Mouse (Mus musculus) kidney, postnatal 0 days (tissue): Measurements from ENCODE around the gene Acr. TPM values are rescaled to one million over a fixed set of nuclear protein-coding genes. Genes with fewer than 3 reads are reported as not detected.
A peak's percentile ranks its signal among the peaks of the same experiment; 100 is the strongest.

Experiments
- ATAC-seq: fragments of 200-750 bp; cut with Nextera tagmentation; replicated peaks from 2 replicates; pipeline ENCODE4 v1.8.0; 2017; ENCODE audit warnings: low read depth, moderate number of reproducible peaks, moderate TSS enrichment, moderate library complexity; ENCODE audit not compliant: low FRiP score
- DNase-seq: peaks from one replicate; pipeline ENCODE4 v3.0.0-alpha.2; 2016; ENCODE audit warnings: low spot score
- H3K27ac ChIP-seq: fragments of 300-500 bp; sonication (generic); 2 replicates; pipeline ENCODE4 v1.5.1; 2014; ENCODE audit warnings: mild to moderate bottlenecking
- H3K27me3 ChIP-seq: fragments of 300-500 bp; sonication (generic); 2 replicates; pipeline ENCODE4 v1.6.1; 2014; ENCODE audit warnings: low read length, mixed read lengths; ENCODE audit not compliant: insufficient read depth
- H3K36me3 ChIP-seq: fragments of 300-500 bp; sonication (generic); 2 replicates; pipeline ENCODE4 v1.6.1; 2014; ENCODE audit warnings: low read length, mixed read lengths; ENCODE audit not compliant: insufficient read depth
- H3K4me1 ChIP-seq: fragments of 300-500 bp; sonication (generic); replicated peaks from 2 replicates; pipeline ENCODE4 v1.6.1; 2014; ENCODE audit warnings: antibody characterized with exemption, low read length, mixed read lengths; ENCODE audit not compliant: insufficient read depth
- H3K4me2 ChIP-seq: fragments of 300-500 bp; sonication (generic); 2 replicates; pipeline ENCODE4 v1.6.1; 2014; ENCODE audit warnings: mild to moderate bottlenecking, low read length, moderate library complexity, mixed read lengths
- H3K4me3 ChIP-seq: fragments of 300-500 bp; sonication (generic); replicated peaks from 2 replicates; pipeline ENCODE4 v1.5.1; 2014; ENCODE audit warnings: low read depth, low read length
- H3K9ac ChIP-seq: fragments of 300-500 bp; sonication (generic); 2 replicates; pipeline ENCODE4 v1.6.1; 2014; ENCODE audit warnings: low read depth, low read length
- H3K9me3 ChIP-seq: fragments of 300-500 bp; sonication (generic); replicated peaks from 2 replicates; pipeline ENCODE4 v1.6.1; 2016; ENCODE audit warnings: low read length, inconsistent platforms, mixed read lengths
- CTCF ChIP-seq: IDR thresholded peaks from 2 replicates; pipeline ENCODE4 v1.5.1; 2016; ENCODE audit warnings: antibody characterized with exemption, low read depth, mild to moderate bottlenecking, moderate library complexity
- WGBS: fragments of 180-500 bp; shearing (Covaris S2); extraction: QIAGEN DNeasy Blood & Tissue Kit; methylation state at CpG from one replicate; pipeline ENCODE4 v1.1.7; 2014; 5-methylcytosine and 5-hydroxymethylcytosine counted together
- polyA plus RNA-seq: library from polyadenylated mRNA; unstranded; fragments of >200 nt; fragmentation: Nextera tagmentation; extraction: Ambion mirVana; gene quantifications from 2 replicates; pipeline ENCODE4 v1.2.1, GENCODE M21; 2015

Gene Acr
- not detected in 2 replicates for polyA plus RNA-seq

GRCm38 (mm10) chr15:89568114-89568513, at the start of gene Acr:
Gene Acr, plus strand, starts transcription at chr15:89568326.
- H3K4me3 ChIP-seq = no peak within 1 kb of the TSS
- H3K27me3 ChIP-seq = no peaks in the 10 kb centered on the region
- H3K9ac ChIP-seq = no peak within 1 kb of the TSS
- DNase-seq (no peak), ATAC-seq (peak; percentile 36; the same call in 1 of the 2 replicates)
- no peaks in the 10 kb centered on the region for H3K36me3 ChIP-seq
- 70% methylated on average over 6 of the region's 6 CpGs for WGBS
- H3K9me3 ChIP-seq = no peaks in the 10 kb centered on the region
- no peak for TF ChIP-seq CTCF
- no peak within 1 kb of the TSS for H3K4me2 ChIP-seq
- H3K27ac ChIP-seq = no peak within 1 kb of the TSS
- H3K4me1 ChIP-seq = no peaks in the 10 kb centered on the region

GRCm38 (mm10) chr15:89521951-89522350, 46.2 kb upstream of the Acr start:
- peaks cover 14% of the 10 kb centered on the region; the same call in 1 of the 2 replicates for H3K27me3 ChIP-seq
- TF ChIP-seq CTCF = no peak
- no peak for DNase-seq

DNA sequence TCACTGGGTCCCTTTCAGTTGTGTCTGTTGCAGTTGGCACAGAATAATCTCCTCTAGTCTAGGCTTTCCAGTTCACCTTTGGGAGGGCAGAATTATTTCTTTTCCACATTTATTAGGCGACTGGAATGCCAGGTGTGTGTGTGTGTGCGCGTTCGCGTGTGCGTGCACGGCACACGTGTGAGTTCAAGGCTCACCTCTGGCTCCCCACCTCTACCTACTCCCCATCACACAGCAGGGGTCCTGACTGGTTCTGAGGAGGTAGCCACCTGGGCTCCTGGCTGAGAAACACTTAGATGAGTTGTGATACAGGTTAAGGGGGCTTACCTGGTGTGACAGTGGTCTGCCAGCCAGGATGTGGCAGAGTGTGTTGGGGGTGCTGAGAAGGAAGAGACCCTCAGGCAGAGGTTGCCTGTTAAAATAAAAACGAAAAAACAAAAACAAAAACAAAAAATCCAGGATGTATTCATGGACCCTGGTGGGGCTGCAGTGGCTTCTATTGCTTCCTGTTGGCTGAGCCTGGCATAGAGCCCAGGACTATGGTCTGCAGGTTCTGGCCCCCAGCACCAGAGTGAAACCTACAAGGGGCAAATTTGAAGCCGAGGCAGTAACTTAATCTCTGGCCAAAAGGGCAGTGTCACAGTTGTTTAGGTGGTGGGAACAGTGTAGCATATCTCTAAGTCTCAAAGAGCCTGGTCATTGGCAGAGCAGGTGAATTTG, 45.4 kb upstream of the Acr start:
- no peak for DNase-seq
- no peaks in the 10 kb centered on the region for H3K9me3 ChIP-seq
- TF ChIP-seq CTCF = no peak
- H3K4me3 ChIP-seq = peak overlapping the region; percentile 41
- no peaks in the 10 kb centered on the region for H3K36me3 ChIP-seq
- H3K27ac ChIP-seq = no peak overlapping the region
- peaks cover 14% of the 10 kb centered on the region; the same call in 1 of the 2 replicates for H3K27me3 ChIP-seq
- peaks cover 4% of the 10 kb centered on the region; the same call in 1 of the 2 replicates for H3K4me1 ChIP-seq
- 81% methylated on average over 10 of the region's 10 CpGs for WGBS
- no peak for ATAC-seq
- peak overlapping the region; percentile 94 for H3K4me2 ChIP-seq
- H3K9ac ChIP-seq = no peak overlapping the region

More at GRCm38 (mm10) chr15:89521951-89522350, 46.2 kb upstream of the Acr start:
- Histone ChIP-seq H3K4me1 (peaks cover 4% of the 10 kb centered on the region; the same call in 1 of the 2 replicates), H3K4me2 (no peak overlapping the region), H3K27ac (no peak overlapping the region), H3K4me3 (no peak overlapping the region), H3K36me3 (no peaks in the 10 kb centered on the region), H3K9me3 (no peaks in the 10 kb centered on the region), H3K9ac (no peak overlapping the region)
- ATAC-seq = no peak
- WGBS = 54% methylated on average over 7 of the region's 7 CpGs

GRCm38 (mm10) chr15:89523283-89523832, 44.8 kb upstream of the Acr start:
- DNase-seq (no peak), ATAC-seq (no peak)

DNA sequence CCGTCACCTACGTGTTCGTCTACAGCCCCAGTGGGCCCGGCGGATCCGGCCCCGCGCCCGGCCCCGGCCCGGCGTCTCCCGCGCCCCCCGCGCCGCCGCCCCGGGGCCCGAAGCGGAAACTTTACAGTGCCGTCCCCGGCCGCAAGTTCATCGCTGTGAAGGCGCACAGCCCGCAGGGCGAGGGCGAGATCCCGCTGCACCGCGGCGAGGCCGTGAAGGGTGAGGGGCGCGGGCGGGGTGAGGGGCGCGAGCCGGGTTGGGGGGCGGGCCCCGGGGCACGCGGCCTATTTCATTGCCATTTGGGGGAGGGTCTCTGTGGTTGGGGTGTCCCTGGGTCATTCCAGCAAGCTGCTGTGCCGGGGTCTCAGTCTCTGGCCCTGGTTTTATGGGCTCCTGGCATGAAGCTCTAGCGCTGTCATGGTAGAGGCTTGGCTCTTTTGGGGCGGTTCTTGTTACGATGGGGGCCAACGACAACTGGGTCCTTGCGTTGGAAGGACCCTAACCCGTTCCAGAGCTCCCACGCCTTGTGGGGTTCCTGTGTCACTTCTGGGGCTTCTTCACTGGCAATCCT, 44.0 kb upstream of the Acr start:
- 4% methylated on average over 33 of the region's 52 CpGs for WGBS
- ATAC-seq (no peak), DNase-seq (no peak)
- H3K27me3 ChIP-seq = peaks cover 14% of the 10 kb centered on the region; the same call in 1 of the 2 replicates
- peak overlapping the region; percentile 51 for H3K4me3 ChIP-seq
- H3K4me1 ChIP-seq = peaks cover 4% of the 10 kb centered on the region; the same call in 1 of the 2 replicates
- peak overlapping the region; percentile 51 for H3K9ac ChIP-seq
- peak overlapping the region; percentile 94 for H3K4me2 ChIP-seq
- TF ChIP-seq CTCF = no peak
- H3K36me3 ChIP-seq = no peaks in the 10 kb centered on the region
- no peak overlapping the region for H3K27ac ChIP-seq
- no peaks in the 10 kb centered on the region for H3K9me3 ChIP-seq

More at GRCm38 (mm10) chr15:89523283-89523832, 44.8 kb upstream of the Acr start:
- no peaks in the 10 kb centered on the region for H3K9me3 ChIP-seq
- H3K9ac ChIP-seq = peak overlapping the region; percentile 51
- H3K4me1 ChIP-seq = peaks cover 4% of the 10 kb centered on the region; the same call in 1 of the 2 replicates
- 19% methylated on average over 29 of the region's 47 CpGs for WGBS
- H3K27ac ChIP-seq = no peak overlapping the region
- no peaks in the 10 kb centered on the region for H3K36me3 ChIP-seq
- H3K27me3 ChIP-seq = peaks cover 14% of the 10 kb centered on the region; the same call in 1 of the 2 replicates
- peak overlapping the region; percentile 41 for H3K4me3 ChIP-seq
- no peak for TF ChIP-seq CTCF
- H3K4me2 ChIP-seq = peak overlapping the region; percentile 94
